14 mouse cellular contexts compared by ENCODE assay signal in the genomic region with DNA sequence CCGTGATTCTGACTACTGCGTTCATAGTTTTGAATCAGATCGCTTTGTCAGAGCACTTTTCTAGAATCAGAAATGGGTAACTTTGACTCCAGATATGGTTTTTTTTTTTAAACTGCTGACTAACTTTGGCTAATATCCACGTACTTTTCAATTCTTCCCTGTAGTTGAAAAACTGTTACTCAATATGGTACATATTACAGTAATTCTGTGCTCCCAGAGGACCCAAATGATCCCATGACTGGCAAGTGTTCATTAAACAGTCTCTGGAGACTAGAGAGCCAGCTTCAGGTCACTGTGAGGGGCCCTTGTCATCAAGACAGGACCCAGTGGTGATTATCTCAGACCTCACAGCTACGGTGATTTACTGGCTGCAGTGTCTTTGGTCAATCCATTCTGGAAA.
"Had no signal": no experiment of that assay in that cellular context is flagged by ENCODE, and none has a peak within 500 bp of the region (broad histone marks: within the 10 kb centered on the region; RNA-seq: fewer than 3 reads in every experiment).

No protein-coding gene starts in this region.

- H3K4me2 ChIP-seq: lung, embryonic 15.5 days; midbrain, embryonic 11.5 days; midbrain, embryonic 15.5 days; neural tube, embryonic 12.5 days had no signal

- DNase-seq: kidney, postnatal 10 days; kidney, postnatal 4 days; lung, postnatal 14 days; right cerebral cortex, postnatal 4 days; spleen, adult 18-20 months; thymus, postnatal 36 days had no signal

- H3K27me3 ChIP-seq: lung, embryonic 15.5 days; midbrain, embryonic 15.5 days; neural tube, embryonic 12.5 days had no signal

- H3K9ac ChIP-seq: lung, embryonic 15.5 days; midbrain, embryonic 15.5 days; neural tube, embryonic 12.5 days had no signal

- H3K4me1 ChIP-seq: midbrain, embryonic 15.5 days; neural tube, embryonic 12.5 days had no signal

- H3K9me3 ChIP-seq: limb, embryonic 10.5 days; lung, embryonic 15.5 days; megakaryocyte, embryonic 14.5 days; midbrain, embryonic 15.5 days; neural tube, embryonic 12.5 days had no signal

- ATAC-seq: intestine, postnatal 0 days; midbrain, embryonic 15.5 days had no signal

- H3K27ac ChIP-seq: limb, embryonic 10.5 days; lung, embryonic 15.5 days; macrophage; midbrain, embryonic 15.5 days; neural tube, embryonic 12.5 days had no signal

- H3K4me3 ChIP-seq: limb, embryonic 10.5 days; lung, embryonic 15.5 days; midbrain, embryonic 15.5 days; neural tube, embryonic 12.5 days had no signal
